Mouse (Mus musculus) testis, adult 2 months (tissue): Measurements from ENCODE around the gene Tnfsfm13.

Source experiments
- CTCF ChIP-seq: fragments of 200-500 bp; IDR thresholded peaks from 2 replicates; pipeline ENCODE4 v1.5.1; 2012; ENCODE audit warnings: low read depth, mild to moderate bottlenecking, inconsistent platforms, low read length, moderate library complexity; ENCODE audit not compliant: control insufficient read depth, insufficient read depth, insufficient replicate concordance
- POLR2A ChIP-seq: fragments of 200-500 bp; IDR thresholded peaks from 2 replicates; pipeline ENCODE4 v1.6.1; 2012; ENCODE audit warnings: low read depth, mild to moderate bottlenecking, inconsistent platforms, low read length, moderate library complexity; ENCODE audit not compliant: control insufficient read depth

GRCm38 (mm10) chr11:69656617-69657461 lies 39.1 kb downstream of the Tnfsfm13 start:
- TF ChIP-seq CTCF: peak; percentile 45; the same call in 1 of the 2 replicates
- no peak for TF ChIP-seq POLR2A
